Mouse (Mus musculus) midbrain, postnatal 0 days (tissue): ENCODE results near the gene Zfp239. TPM values are rescaled to one million over a fixed set of nuclear protein-coding genes. Genes with fewer than 3 reads are reported as not detected.
A peak's percentile ranks its signal among the peaks of the same experiment; 100 is the strongest.

Experiments
- ATAC-seq: fragments of 200-750 bp; cut with Nextera tagmentation; 2 replicates; pipeline ENCODE4 v1.8.0; 2017; ENCODE audit warnings: moderate number of reproducible peaks, mild to moderate bottlenecking, moderate TSS enrichment, moderate library complexity; ENCODE audit not compliant: low FRiP score
- DNase-seq: peaks from one replicate; pipeline ENCODE4 v3.0.0-alpha.2; 2015; ENCODE audit warnings: low spot score
- H3K27ac ChIP-seq: fragments of 300-500 bp; sonication (generic); 2 replicates; pipeline ENCODE4 v1.5.1; 2014; ENCODE audit warnings: low read depth, mild to moderate bottlenecking, low read length, mixed read lengths
- H3K27me3 ChIP-seq: fragments of 300-500 bp; sonication (generic); 2 replicates; pipeline ENCODE4 v1.6.1; 2014; ENCODE audit warnings: low read length, control low read depth, mixed read lengths; ENCODE audit not compliant: insufficient read depth
- H3K36me3 ChIP-seq: fragments of 300-500 bp; sonication (generic); 2 replicates; pipeline ENCODE4 v1.6.1; 2014; ENCODE audit warnings: low read length, control low read depth, mixed read lengths; ENCODE audit not compliant: insufficient read depth
- H3K4me1 ChIP-seq: fragments of 300-500 bp; sonication (generic); 2 replicates; pipeline ENCODE4 v1.6.1; 2014; ENCODE audit warnings: mild to moderate bottlenecking, control low read depth, antibody characterized with exemption, low read length, mixed read lengths; ENCODE audit not compliant: insufficient read depth
- H3K4me2 ChIP-seq: fragments of 300-500 bp; sonication (generic); 2 replicates; pipeline ENCODE4 v1.6.1; 2014; ENCODE audit warnings: low read depth, mild to moderate bottlenecking, low read length, mixed read lengths; ENCODE audit not compliant: poor library complexity, severe bottlenecking
- H3K4me3 ChIP-seq: fragments of 300-500 bp; sonication (generic); 2 replicates; pipeline ENCODE4 v1.5.1; 2014; ENCODE audit warnings: low read depth, mild to moderate bottlenecking, low read length, moderate library complexity
- H3K9ac ChIP-seq: fragments of 300-500 bp; sonication (generic); replicated peaks from 2 replicates; pipeline ENCODE4 v1.6.1; 2014; ENCODE audit warnings: mild to moderate bottlenecking, low read length, moderate library complexity, mixed read lengths; ENCODE audit not compliant: poor library complexity, severe bottlenecking
- H3K9me3 ChIP-seq: fragments of 300-500 bp; sonication (generic); 2 replicates; pipeline ENCODE4 v1.6.1; 2016; ENCODE audit warnings: low read length, control low read depth
- CTCF ChIP-seq: IDR thresholded peaks from 2 replicates; pipeline ENCODE4 v1.5.1; 2016; ENCODE audit warnings: antibody characterized with exemption, mild to moderate bottlenecking
- WGBS: fragments of 180-500 bp; shearing (Covaris S2); extraction: QIAGEN DNeasy Blood & Tissue Kit; methylation state at CpG from one replicate; pipeline ENCODE4 v1.1.7; 2014; 5-methylcytosine and 5-hydroxymethylcytosine counted together
- polyA plus RNA-seq: library from polyadenylated mRNA; unstranded; fragments of >200 nt; fragmentation: Nextera tagmentation; extraction: Ambion mirVana; gene quantifications from 2 replicates; pipeline ENCODE4 v1.2.1, GENCODE M21; 2015
- total RNA-seq: library from RNA; depleted of rRNA; stranded (reverse); fragments of >200 nt; gene quantifications from 2 replicates; pipeline ENCODE4 v1.2.3, GENCODE M21; 2014; rRNA removed

Zfp239 gene
- total and polyA plus RNA-seq, 2 experiments from 2014 or later: 14.5 to 16.6 TPM

DNA sequence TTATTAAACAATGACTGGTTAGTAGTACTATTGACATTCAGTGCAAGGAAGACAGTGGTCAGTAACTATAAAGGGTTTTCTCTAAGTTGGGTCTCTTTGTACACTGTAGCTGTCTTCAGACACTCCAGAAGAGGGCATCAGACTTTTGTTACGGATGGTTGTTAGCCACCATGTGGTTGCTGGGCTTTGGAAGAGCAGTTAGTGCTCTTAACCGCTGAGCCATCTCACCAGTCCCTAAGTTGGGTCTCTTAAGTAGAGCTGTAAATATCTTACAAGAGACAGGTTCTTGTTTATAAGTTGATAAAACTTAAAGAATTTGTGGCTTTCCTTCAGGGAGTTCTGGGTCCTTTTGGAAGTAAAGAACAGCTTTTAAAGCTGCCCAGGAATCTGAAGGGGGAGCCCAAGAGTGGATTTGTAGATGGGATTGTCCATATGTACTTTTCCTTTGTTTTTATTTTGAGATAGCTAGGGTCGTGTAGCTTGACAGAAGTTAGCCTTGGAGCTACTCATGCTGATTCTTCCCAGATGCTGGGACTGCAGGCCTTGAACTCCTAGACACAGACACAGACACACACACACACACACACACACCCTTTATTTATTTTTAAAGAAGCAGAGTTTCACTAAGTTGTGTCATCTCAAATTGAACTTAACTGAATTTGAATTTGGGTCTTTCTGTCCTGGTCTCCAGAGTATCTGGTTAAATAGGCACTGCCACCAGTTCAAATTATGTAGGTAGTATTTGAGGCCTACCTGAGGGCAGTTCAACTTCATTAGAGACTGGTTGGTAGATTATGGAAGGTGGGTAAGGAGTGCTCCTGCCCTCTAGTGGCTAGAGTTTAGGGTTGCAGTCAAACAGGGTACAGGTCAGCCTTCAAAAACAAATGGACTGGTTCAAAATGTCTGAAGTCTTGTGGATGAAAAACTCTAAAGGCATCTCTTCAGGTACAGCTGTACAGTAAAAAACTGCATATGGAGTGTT, 59.0 kb downstream of the Zfp239 start:
- Histone ChIP-seq H3K27ac (no peak overlapping the region), H3K4me3 (no peak overlapping the region), H3K36me3 (no peaks in the 10 kb centered on the region), H3K9me3 (no peaks in the 10 kb centered on the region), H3K4me2 (no peak overlapping the region), H3K27me3 (no peaks in the 10 kb centered on the region), H3K9ac (no peak overlapping the region), H3K4me1 (peaks cover 6% of the 10 kb centered on the region; the same call in 1 of the 2 replicates)
- peak; percentile 86 for TF ChIP-seq CTCF
- ATAC-seq (no peak), DNase-seq (peak; percentile 38)
- 68% methylated on average over 3 of the region's 3 CpGs for WGBS

DNA sequence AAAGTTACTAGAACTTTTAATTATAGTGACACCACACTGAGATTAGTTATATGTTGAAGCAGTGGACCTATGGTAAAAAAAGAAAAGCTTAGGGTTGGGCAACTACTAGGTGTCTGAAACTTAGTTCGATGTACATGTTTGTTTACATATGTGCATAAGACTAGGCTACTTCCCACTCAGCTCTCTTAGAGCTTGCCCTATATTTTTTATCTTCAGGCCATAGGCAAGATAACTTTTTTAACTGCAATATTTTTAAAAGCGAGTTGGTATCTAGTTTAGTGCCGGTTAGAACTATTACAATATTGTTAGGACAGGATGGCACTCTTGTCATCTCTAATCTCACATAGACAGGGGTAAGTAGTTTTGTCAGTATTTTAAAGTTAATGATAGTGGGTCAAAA, 60.1 kb downstream of the Zfp239 start:
- TF ChIP-seq CTCF: no peak
- Histone ChIP-seq H3K27me3 (no peaks in the 10 kb centered on the region), H3K27ac (no peak overlapping the region), H3K36me3 (no peaks in the 10 kb centered on the region), H3K9ac (no peak overlapping the region), H3K4me2 (no peak overlapping the region), H3K4me3 (no peak overlapping the region), H3K9me3 (no peaks in the 10 kb centered on the region), H3K4me1 (0 out of 2 replicates have a peak, but pooled peaks cover 4% of the 10 kb centered on the region)
- ATAC-seq (no peak), DNase-seq (no peak)
- 93% methylated on average over 3 of the region's 3 CpGs for WGBS

Other genes starting within 250 kb of the Zfp239 start
- 75.0 and 95.9 TPM in 2 replicates for gene Zfp637, start 20.9 kb upstream of the Zfp239 start, total RNA-seq
- gene Zfp637, start 20.9 kb upstream of the Zfp239 start, polyA plus RNA-seq: 109 and 122 TPM in 2 replicates
- 154 and 159 TPM in 2 replicates for gene Hnrnpf, start 38.2 kb downstream of the Zfp239 start, total RNA-seq
- 173 and 183 TPM in 2 replicates for gene Hnrnpf, start 38.2 kb downstream of the Zfp239 start, polyA plus RNA-seq
- gene Fxyd4, start 75.6 kb downstream of the Zfp239 start, total RNA-seq: not detected in 2 replicates
- gene Fxyd4, start 75.6 kb downstream of the Zfp239 start, polyA plus RNA-seq: 0.49 and 0.96 TPM in 2 replicates
- 23.0 and 25.4 TPM in 2 replicates for gene Rasgef1a, start 149.3 kb downstream of the Zfp239 start, total RNA-seq
- gene Rasgef1a, start 149.3 kb downstream of the Zfp239 start, polyA plus RNA-seq: 10.9 and 11.6 TPM in 2 replicates